Mouse (Mus musculus): ENCODE measurements at regions not wholly inside any gene's neighbourhood (a gene's known extent, or its start where the extent isn't known, plus 50 kb on each side); places are given as distances from the start of the nearest gene placed in this dataset.

DNA sequence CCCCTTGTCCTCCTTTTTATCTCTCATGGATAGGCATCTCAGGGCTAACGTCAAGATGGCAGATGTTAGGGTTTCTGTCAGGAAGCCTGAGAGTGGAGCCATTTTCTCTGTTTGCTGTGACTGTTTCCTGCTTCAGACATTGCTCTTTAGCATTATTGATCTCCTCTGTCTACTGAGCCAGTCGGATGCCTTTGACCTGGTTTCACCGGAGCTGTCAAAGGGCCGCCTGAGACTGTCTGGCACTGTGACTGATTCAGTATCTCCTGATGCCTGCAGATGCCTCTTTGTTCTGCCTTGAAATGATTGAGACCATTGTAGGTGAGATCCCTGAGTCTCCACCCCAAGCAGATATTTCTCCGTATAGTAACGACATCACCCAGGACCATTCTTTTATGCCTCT, 239.5 kb upstream of the Ubash3b start:
- TF ChIP-seq EP300 (IDR thresholded peaks at IDR 0.05; ENCODE audit: low read depth) (no peak), CTCF (IDR thresholded peaks at IDR 0.05; ENCODE audit: low read depth) (no peak)

Data from liver, embryonic 14.5 days (tissue).